Mouse (Mus musculus) frontal cortex, postnatal 25 days (tissue): ENCODE measurements at regions not wholly inside any gene's neighbourhood (a gene's known extent, or its start where the extent isn't known, plus 50 kb on each side); places are given as distances from the start of the nearest gene placed in this dataset.

Experiments
- DNase-seq, 2 experiments: peaks; one replicate each; pipeline ENCODE4 v3.0.0; 2022; ENCODE audit warnings: low spot score in 2 of 2

DNA sequence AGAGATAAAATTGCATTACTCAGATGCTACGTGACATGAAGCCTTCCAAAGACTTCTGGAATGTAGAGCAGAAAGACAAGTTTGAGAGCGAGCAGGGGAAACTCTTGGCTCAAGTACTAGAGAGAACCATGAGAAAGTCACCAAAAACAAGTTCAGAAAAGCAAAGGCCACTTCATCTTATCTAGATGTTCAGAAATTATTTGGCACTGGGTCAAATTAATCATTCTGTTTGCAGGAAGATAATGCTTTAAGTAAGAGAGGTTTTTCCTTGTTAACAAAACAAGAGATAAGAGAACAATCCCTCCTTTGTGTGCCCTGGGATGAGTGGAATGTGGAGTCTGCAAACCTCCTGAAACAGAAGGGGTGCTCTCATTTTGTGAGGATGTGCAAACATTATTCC is 565.6 kb upstream of the C030005K15Rik start:
- DNase-seq = no peak

DNA sequence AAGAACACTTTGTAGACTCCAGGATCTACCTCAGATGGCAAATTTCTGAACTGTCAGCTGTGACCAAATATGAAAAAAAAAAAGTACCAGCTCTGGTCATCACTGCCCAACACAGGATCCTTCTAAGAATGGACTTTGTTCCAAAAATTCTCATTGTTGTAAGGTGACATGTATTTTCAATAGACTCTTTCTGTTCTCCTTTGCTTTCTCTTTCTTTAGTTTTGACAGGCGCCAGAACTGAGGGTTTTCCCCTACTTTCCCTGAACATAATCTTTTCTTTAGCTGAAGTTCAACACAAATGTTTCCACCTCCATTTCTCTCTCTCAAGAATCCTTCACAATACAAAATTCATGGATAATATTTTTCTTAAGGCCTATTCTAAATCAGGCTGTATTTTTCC is 579.1 kb upstream of the C030005K15Rik start:
- DNase-seq = no peak

- no peak for DNase-seq
Observed at GRCm38 (mm10) chr10:98309667-98310066, 583.1 kb upstream of the C030005K15Rik start.

DNA sequence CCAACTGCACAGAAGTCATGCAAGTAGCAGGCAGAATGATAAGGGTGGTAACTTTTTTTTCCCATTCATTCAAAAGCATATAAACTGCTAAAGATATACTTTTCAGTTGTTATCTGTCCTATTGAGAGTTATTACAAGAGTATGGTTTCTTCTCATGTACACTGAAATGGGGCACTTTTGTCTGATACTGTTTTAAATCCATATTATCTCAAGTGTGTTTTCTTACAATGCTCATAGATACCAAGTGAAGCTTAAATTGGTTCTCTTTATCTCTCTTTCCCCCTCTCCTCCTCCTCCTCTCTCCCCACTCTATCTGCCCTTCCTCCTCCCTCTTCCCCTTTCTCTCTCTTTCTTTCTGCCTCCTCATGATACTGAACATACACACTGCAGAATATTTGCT is 584.8 kb upstream of the C030005K15Rik start:
- DNase-seq = no peak

GRCm38 (mm10) chr10:98318416-98318815 is 591.9 kb upstream of the C030005K15Rik start:
- no peak for DNase-seq

DNA sequence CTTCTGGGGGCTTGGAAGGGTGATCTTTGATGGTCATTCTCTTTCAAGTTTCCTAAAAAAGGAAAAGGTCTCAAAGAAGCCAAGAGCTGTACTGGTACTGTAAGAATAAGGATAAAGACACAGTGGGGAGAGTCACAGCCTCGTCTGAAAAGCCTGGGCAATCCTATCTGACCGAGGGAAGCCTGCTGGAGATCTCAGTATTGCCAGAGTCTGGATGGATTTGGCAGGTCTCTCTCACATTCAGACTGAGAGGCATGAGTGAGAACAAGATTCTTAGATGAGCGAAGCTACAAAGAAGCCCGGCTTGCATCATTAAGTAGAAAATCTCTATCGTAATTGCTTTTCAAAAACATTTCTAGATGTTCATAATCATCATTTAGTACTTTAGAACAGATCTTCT is 590.4 kb upstream of the Atp2b1 start:
- DNase-seq = no peak

- DNase-seq = no peak
Observed at GRCm38 (mm10) chr10:98324591-98324990, 589.6 kb upstream of the Atp2b1 start.

DNA sequence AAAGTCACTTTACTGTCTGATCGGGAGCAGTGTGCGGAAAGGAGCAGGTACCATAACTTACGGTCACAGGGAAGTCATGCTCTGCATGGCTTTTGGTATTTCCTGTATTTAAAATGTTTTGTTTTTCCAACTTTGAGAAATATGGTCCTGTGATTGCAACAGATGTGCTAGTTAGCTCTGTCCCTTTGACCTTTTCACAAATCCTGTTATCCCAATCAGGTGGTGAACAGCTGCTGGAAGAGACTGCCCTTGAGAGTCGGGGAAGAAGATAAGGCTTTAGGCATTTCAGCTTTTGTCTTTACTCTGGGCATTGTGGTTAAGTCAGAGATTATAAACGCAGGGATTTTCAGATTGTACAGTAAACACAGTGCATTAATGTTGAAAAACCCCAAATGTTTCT is 588.5 kb upstream of the Atp2b1 start:
- DNase-seq = no peak

DNA sequence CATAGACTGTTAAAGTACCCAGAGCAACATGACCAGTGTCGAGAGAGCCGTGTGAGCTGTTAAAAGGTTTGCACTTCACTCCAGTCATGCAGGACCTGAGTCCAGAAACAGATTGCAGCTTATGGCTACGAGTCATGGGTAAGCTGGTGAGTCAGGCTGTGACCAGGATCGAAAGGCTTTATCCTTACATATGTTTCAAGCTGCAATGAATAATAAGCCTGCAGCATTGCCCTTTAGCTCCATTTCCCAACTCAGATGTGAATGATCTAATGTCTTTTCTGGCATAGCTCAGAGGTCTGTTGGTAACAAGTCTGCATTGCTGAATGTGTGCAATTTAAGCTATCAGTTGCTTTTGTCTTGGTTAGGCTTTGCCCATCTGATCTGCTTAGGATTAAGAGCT is 581.5 kb upstream of the Atp2b1 start:
- DNase-seq = no peak

DNA sequence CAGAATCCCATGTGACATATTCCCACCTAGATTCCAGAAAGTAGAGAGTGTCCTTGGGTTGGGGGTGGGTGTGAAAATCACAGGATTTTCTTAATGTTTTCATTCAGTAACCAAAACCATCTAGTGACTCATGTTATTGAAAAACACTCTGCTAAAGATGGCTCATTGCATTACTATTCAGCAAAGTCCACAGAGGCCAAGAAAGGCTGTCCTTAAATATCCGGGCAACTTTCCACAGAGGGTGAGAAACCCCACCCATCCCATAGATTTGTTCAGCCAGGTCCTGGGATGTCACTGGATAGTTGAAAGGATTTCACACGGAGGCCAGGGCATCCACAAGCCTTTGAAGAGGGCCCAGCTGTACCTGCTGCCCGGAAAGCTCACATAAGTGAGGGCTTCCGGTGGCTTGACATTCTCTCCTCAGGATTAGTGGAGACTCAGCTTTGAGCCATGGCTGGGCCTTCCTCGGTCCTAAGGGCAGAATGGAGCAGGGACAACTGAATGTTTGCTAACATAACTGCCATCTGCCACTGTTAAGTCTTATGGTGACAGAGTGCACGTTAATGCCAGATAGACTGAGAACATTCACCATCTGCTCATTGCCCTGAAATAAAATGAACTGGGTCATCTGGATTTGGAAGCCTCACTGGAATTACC is 580.7 kb upstream of the Atp2b1 start:
- no peak for DNase-seq

- peak in 1 of 2 experiments; percentile 4 for DNase-seq
Observed at GRCm38 (mm10) chr10:98343827-98344226, 570.4 kb upstream of the Atp2b1 start.

DNA sequence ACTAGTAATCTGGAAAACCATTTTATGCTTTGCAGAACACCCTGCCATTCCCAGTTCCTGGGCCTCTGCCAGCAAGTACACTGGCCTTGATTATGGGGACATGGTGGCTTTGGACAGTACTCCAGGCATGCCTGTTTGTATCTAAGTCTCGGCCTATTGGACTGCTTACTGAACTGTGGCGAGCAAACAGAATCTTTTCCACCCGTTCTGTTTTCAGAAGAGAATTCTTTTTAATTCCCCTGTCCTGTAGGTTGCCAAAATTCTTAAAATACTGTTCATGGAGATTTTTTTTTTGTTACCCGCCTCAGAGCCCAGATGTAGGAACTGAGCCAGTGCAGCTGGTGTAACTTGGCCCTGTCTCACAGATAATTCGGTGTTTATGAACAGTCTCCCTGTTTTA is 564.7 kb upstream of the Atp2b1 start:
- peak in 1 of 2 experiments; percentile 14 for DNase-seq

- DNase-seq = no peak
Observed at GRCm38 (mm10) chr10:98350318-98350926, 563.8 kb upstream of the Atp2b1 start.

- no peak for DNase-seq
Observed at GRCm38 (mm10) chr10:98352061-98352460, 562.1 kb upstream of the Atp2b1 start.

- DNase-seq = no peak
Observed at GRCm38 (mm10) chr10:98354486-98354885, 559.7 kb upstream of the Atp2b1 start.

DNA sequence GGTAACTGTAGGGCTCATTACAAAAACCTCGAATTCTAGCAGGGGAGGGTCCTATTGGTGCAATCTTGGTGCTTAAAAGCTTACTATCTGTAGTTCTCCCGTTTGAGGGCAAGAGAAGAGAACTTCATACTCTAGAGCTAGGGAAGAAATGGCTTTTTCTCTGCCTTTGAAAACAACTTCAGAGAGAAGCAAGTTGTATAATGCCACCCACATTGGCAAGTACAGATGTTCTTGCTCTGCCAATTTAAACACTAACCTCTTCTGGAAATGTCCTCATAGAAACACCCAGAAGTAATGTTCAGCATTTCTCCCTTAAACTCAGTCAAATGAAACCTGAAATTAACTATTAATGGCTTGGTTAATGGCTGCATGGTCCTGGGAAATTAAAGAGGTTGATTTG is 549.6 kb upstream of the Atp2b1 start:
- DNase-seq = no peak

- DNase-seq = no peak
Observed at GRCm38 (mm10) chr10:98372561-98372960, 541.6 kb upstream of the Atp2b1 start.

DNA sequence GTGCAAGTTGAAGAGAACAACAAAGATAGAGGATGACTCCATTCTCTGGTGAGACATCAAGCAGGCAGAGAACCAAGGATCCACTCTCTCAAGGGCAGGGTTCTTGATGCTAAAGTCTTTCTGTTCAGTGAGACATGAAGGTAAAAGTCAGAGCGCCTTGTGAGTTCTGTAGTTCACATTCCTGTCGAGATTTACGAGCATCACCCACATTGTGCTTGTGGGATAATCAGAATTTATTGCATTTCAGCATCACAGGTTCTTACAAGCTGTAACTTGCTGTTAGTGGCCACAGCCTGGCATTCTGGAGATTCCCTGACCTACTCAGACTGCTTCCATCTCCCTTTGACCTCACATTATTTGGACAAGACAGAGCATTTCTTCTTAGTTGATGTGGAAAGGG is 540.9 kb upstream of the Atp2b1 start:
- no peak for DNase-seq

DNA sequence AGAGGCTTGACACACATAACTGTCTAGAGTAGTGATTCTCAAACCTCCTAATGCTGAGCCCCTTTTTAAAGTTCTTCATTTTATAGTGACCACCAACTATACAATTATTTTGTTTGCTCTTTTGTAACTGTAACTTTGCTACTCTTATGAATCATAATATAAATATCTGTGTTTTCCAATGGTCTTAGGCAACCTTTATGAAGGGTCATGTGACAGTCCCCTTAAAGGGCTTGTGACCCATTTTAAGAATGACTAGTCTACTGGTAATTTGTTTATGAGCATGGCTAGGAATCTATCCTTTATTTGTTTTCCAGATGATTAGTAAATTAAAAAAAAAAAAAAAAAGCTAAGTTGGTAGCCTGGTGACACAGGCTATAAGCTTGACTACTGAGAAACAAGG is 539.5 kb upstream of the Atp2b1 start:
- no peak for DNase-seq

DNA sequence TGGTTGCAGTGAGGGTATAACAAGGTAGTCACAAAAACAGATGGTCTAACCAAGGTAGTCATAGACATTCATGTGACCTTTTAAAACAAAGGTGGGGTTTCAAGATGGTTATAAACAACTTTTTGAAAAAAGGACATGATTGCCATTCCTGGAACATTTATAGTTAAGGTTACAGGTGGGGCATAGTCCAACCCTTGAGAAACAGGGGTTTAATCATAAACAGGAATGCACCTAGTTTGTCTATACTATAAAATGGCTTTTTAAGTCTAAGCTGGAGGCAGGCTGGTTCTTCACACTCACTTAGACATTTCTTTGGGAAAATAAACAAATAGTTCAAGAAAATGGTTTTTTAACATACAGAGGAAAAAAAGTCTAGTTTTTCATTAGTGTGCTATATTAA is 525.7 kb upstream of the Atp2b1 start:
- DNase-seq = no peak

DNA sequence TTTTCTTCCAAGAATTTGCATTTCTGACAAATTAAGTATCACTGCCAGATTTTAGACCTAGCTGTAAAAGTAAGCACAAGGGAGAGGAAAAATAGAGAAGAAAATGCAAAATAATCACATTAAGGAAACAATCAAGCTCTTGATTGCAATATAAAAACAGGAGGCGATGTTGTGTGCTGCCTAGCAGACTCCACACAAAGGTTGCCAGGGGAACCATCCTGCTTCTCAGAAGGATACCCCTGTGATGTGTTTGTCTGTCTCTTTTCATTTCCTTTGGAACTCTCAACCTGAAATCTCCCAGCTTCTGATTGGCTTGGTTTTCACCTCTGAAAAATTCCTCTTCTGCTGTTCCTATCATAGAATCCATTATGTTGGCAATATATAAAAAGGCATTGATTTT is 514.3 kb upstream of the Atp2b1 start:
- no peak for DNase-seq

DNA sequence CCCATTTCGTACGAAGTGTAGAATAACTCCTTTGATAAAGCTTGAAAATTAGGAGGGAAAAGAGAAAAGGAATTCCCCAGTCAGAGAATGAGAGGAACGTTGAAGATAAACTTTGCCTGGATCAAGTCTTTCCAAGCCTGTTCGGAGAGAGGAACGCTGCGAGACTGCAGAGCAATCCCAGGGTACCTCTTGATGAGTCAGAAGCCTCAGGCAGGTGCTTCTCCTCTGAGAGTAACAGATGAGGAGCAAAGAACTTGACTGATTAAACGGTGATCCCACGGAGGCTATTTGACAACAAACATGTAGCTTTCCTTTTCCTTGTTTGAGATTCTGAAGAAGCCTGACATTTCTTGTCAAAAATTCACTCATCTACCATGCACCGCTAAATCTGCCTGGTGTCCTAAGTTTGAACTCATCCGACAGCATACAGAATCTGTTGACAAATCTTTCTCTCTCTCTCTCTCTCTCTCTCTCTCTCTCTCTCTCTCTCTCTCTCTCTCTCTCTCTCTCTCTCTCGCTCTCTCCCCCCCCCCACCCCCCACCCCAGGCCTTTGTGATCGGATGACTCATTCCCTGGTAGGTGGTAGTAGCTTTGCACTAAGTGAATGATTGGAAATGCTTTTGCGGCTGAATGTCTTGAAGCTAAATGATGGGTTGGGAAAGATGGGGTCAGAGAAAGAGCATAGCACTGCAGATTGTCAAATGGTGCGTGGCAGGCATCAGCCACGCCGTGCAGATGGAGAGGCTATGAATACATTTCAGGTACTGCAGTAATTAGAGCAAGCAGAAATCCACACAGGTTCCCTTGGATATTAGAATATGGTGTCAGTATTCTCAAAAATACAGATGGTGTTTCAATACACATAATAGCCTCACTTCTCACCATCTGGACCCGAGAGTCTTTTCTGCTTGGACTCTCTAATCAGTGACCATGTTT is 496.1 kb upstream of the Atp2b1 start:
- no peak for DNase-seq

DNA sequence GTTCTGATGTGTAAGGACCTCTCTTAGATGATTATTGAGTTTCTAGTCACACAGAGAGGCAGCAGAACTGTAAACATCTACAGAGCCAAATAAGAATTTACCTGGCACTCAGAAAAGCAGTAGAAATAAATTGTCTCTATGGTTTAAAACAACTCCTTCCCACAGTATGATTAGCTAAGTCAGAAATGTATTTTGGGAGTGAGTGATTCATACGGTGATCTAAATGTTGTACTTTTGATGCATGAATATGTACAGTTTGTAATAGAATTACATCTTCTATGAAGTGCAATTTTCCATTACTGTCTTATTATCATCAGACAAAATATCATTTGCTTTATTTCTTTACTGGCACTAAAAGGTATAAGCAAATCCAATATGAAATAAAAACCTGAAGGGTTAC is 489.8 kb upstream of the Atp2b1 start:
- DNase-seq = no peak
